Mouse (Mus musculus): ENCODE results near the gene Hat1. TPM values are rescaled to one million over a fixed set of nuclear protein-coding genes. Genes with fewer than 3 reads are reported as not detected.

The Hat1 gene
- polyA plus RNA-seq, 1 experiment from 2014 or later = 49.9 TPM

DNA sequence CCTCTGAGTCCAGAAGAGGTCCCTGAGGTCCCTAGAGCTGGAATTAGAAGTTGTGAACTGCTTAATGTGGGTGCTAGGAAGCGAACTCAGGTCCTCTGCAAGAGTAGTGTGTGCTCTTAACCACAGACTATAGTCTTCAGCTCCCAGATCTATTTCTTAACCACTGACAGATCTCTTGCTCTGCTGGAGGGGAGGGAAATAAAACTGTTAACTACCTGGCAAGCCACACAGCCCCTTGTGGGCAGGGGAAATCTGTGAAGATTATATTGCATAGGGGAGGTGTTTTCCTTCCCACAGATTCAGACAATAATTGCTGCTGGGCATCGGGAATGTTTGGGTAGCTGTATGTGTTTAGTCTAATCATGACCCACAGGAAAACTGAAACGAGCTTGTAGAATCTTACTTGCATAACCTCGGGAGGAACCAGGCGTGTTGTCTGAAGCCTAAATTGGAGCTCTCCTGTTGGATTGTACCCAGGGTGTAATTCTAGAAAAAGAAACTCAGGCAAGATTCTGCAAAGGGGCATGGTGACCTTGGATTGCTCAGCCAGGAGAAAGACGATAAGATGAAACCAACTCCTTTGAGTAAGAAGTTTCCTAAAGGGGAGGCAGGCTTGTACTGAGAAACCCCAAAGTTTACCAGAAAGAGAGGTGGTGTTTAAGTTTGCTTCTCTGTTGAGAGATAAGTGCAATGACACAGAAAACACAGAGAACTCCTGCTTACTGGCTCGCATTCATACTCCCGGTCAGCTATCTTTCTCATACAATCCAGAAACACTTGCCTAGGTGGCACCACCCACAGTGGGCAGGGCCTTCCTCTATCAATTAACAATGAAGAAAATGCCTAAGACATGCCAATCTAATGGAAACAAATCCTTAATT, 14.2 kb upstream of the Hat1 start:
- H3K4me3 ChIP-seq (ENCODE audit: low read depth, low read length) = no peak overlapping the region

DNA sequence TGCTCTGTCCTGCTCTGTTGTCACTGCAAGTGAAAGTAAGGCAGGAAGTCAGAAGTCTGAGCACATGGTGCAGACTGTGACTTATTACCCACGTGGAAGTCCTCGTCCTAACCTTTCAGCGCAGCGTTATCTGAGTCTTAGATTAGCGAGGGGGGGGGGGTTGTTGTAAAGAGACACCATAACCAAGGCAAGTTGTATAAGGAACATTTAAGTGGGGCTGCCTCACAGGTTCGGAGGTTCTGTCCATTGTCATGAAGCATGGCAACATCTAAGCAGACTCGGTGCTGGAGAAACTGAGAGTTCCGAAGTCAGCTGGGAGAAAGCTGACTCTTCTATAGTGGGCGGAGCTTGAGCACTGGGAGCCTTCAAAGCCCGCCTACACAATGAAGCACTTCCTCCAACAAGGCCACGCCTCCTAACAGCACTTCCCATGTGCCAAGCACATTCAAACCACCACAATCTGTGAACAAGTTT, 12.3 kb upstream of the Hat1 start:
- no peaks in the 10 kb centered on the region for H3K9me3 ChIP-seq (ENCODE audit: control insufficient read depth, low read length)
- TF ChIP-seq EP300 (optimal IDR thresholded peaks at IDR 0.05) = no peak
- TF ChIP-seq CTCF (IDR thresholded peaks at IDR 0.05; ENCODE audit: low read depth) = no peak

More for the DNA sequence above, 14.2 kb upstream of the Hat1 start:
- no peak overlapping the region for H3K9ac ChIP-seq (ENCODE audit: low read length)
- no peaks in the 10 kb centered on the region for H3K27me3 ChIP-seq (ENCODE audit: control insufficient read depth, insufficient read depth, low read length)
- ATAC-seq (ENCODE audit: low FRiP score, low TSS enrichment) = no peak
- no peak overlapping the region for H3K27ac ChIP-seq (replicated peaks)
- peak overlapping the region; percentile 14; the same call in 1 of the 2 replicates for H3K4me2 ChIP-seq (replicated peaks; ENCODE audit: low read depth)
- WGBS = 46% methylated on average over 8 of the region's 8 CpGs
- no peaks in the 10 kb centered on the region for H3K4me1 ChIP-seq (replicated peaks; ENCODE audit: control insufficient read depth, insufficient read depth)
- H3K36me3 ChIP-seq (ENCODE audit: control insufficient read depth, insufficient read depth, low read length) = no peaks in the 10 kb centered on the region
- H3K9me3 ChIP-seq (ENCODE audit: control insufficient read depth, low read length) = no peaks in the 10 kb centered on the region
- DNase-seq (ENCODE audit: low spot score) = no peak
- TF ChIP-seq CTCF (IDR thresholded peaks at IDR 0.05; ENCODE audit: low read depth) = no peak
- no peak for TF ChIP-seq EP300 (optimal IDR thresholded peaks at IDR 0.05)

DNA sequence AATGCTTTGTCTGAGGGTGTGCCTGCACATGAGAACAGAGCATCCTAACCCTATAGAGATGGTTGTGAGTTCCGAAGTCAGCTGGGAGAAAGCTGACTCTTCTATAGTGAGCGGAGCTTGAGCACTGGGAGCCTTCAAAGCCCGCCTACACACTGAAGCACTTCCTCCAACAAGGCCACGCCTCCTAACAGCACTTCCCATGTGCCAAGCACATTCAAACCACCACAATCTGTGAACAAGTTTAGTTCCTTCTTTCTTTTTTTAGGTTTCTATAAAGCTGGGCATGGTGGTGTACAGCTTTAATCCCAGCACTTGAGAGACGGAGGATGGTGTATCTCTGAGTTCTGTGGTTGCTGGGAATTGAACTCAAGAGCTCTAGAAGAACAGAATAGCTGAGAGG, 11.3 kb upstream of the Hat1 start:
- no peak for TF ChIP-seq EP300 (optimal IDR thresholded peaks at IDR 0.05)
- no peak for TF ChIP-seq CTCF (IDR thresholded peaks at IDR 0.05; ENCODE audit: low read depth)
- DNase-seq (ENCODE audit: low spot score) (no peak), ATAC-seq (ENCODE audit: low FRiP score, low TSS enrichment) (no peak)
- WGBS = 88% methylated on average over 5 of the region's 5 CpGs
- Histone ChIP-seq H3K27ac (replicated peaks) (no peak overlapping the region), H3K9me3 (ENCODE audit: control insufficient read depth, low read length) (no peaks in the 10 kb centered on the region), H3K4me2 (replicated peaks; ENCODE audit: low read depth) (no peak overlapping the region), H3K9ac (ENCODE audit: low read length) (no peak overlapping the region), H3K4me1 (replicated peaks; ENCODE audit: control insufficient read depth, insufficient read depth) (no peaks in the 10 kb centered on the region), H3K36me3 (ENCODE audit: control insufficient read depth, insufficient read depth, low read length) (no peaks in the 10 kb centered on the region), H3K4me3 (ENCODE audit: low read depth, low read length) (no peak overlapping the region), H3K27me3 (ENCODE audit: control insufficient read depth, insufficient read depth, low read length) (no peaks in the 10 kb centered on the region)

More for the DNA sequence above, 12.3 kb upstream of the Hat1 start:
- peak overlapping the region; percentile 27; the same call in 1 of the 2 replicates for H3K4me2 ChIP-seq (replicated peaks; ENCODE audit: low read depth)
- no peaks in the 10 kb centered on the region for H3K27me3 ChIP-seq (ENCODE audit: control insufficient read depth, insufficient read depth, low read length)
- 38% methylated on average over 11 of the region's 11 CpGs for WGBS
- no peak overlapping the region for H3K9ac ChIP-seq (ENCODE audit: low read length)
- H3K4me3 ChIP-seq (ENCODE audit: low read depth, low read length) = no peak overlapping the region
- no peak overlapping the region for H3K27ac ChIP-seq (replicated peaks)
- DNase-seq (ENCODE audit: low spot score) (no peak), ATAC-seq (ENCODE audit: low FRiP score, low TSS enrichment) (no peak)
- H3K4me1 ChIP-seq (replicated peaks; ENCODE audit: control insufficient read depth, insufficient read depth) = no peaks in the 10 kb centered on the region
- no peaks in the 10 kb centered on the region for H3K36me3 ChIP-seq (ENCODE audit: control insufficient read depth, insufficient read depth, low read length)

DNA sequence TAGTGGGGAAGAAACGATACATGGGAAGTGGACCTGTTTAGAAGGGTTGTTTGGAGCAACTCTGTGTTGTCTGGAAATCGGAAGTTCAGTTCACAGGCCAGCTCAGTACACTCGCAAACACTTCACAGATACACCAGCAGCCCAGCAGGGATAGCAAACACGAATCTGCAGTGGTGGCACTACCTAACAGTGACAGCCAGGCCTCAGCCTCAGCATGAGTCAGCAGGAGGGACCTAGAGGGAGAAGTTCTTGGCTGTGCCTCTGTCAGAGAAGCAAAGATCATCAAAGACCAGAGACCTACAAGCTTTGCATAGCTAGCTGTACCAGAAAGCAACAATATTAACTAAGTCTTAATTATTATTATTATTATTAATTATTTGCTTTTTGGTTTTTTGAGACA, 6.8 kb upstream of the Hat1 start:
- no peak overlapping the region for H3K4me3 ChIP-seq (ENCODE audit: low read depth, low read length)
- H3K27me3 ChIP-seq (ENCODE audit: control insufficient read depth, insufficient read depth, low read length) = no peaks in the 10 kb centered on the region
- TF ChIP-seq EP300 (optimal IDR thresholded peaks at IDR 0.05) (no peak), CTCF (IDR thresholded peaks at IDR 0.05; ENCODE audit: low read depth) (no peak)
- WGBS = 69% methylated on average over 4 of the region's 4 CpGs
- ATAC-seq (ENCODE audit: low FRiP score, low TSS enrichment) (no peak), DNase-seq (ENCODE audit: low spot score) (no peak)
- H3K9ac ChIP-seq (ENCODE audit: low read length) = no peak overlapping the region
- no peaks in the 10 kb centered on the region for H3K36me3 ChIP-seq (ENCODE audit: control insufficient read depth, insufficient read depth, low read length)
- H3K4me2 ChIP-seq (replicated peaks; ENCODE audit: low read depth) = no peak overlapping the region
- no peak overlapping the region for H3K27ac ChIP-seq (replicated peaks)
- no peaks in the 10 kb centered on the region for H3K4me1 ChIP-seq (replicated peaks; ENCODE audit: control insufficient read depth, insufficient read depth)
- H3K9me3 ChIP-seq (ENCODE audit: control insufficient read depth, low read length) = no peaks in the 10 kb centered on the region

DNA sequence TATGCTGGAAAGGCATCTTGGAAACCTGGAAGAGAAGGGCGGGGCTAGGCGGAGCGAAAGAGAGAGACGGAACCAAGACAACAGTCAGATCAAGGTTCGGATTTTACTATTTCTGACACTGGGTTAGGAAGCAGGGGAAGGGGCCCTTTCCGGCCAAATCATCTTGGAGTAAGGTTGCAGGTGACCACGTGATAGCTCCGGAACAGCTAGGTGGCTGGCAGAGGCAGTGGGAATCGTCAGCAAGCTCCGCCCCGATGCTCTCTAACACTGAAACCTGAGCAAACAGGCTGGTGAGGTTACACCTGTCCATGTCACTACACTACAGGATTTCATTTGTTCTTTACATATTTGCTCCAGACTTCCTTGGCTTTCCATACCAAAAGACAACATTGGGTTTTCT, 4.9 kb upstream of the Hat1 start:
- H3K36me3 ChIP-seq (ENCODE audit: control insufficient read depth, insufficient read depth, low read length) = no peaks in the 10 kb centered on the region
- no peaks in the 10 kb centered on the region for H3K4me1 ChIP-seq (replicated peaks; ENCODE audit: control insufficient read depth, insufficient read depth)
- peak; percentile 75 for ATAC-seq (ENCODE audit: low FRiP score, low TSS enrichment)
- H3K4me3 ChIP-seq (ENCODE audit: low read depth, low read length) = no peak overlapping the region
- WGBS = 24% methylated on average over 11 of the region's 11 CpGs
- H3K9ac ChIP-seq (ENCODE audit: low read length) = no peak overlapping the region
- 0 out of 2 replicates have a peak overlapping the region, but pooled peaks have one; percentile 6 for H3K4me2 ChIP-seq (replicated peaks; ENCODE audit: low read depth)
- H3K27ac ChIP-seq (replicated peaks) = no peak overlapping the region
- no peaks in the 10 kb centered on the region for H3K27me3 ChIP-seq (ENCODE audit: control insufficient read depth, insufficient read depth, low read length)
- peak; percentile 56 for DNase-seq (ENCODE audit: low spot score)
- TF ChIP-seq CTCF (IDR thresholded peaks at IDR 0.05; ENCODE audit: low read depth) (no peak), EP300 (optimal IDR thresholded peaks at IDR 0.05) (no peak)
- H3K9me3 ChIP-seq (ENCODE audit: control insufficient read depth, low read length) = no peaks in the 10 kb centered on the region

DNA sequence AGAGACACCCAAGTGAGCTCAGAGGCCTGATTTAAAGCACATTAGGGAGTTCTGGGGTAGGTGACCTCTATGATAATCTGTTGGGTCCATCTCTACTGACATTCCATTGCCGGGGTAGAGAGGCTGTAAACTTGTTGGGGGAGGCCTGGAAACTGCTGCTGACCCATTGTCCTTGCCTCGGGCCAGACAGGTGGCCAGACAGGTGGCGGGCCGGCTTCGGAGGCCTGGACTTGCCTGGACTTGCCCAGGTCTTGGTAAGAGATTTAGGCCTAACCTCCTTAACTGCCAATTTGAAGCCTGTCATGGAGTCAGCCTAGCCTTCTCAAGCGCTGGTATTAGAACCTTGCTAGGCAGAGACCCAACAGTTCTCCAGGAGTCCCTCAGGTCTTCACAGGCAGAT, 992 bp upstream of the Hat1 start:
- Histone ChIP-seq H3K27ac (replicated peaks) (no peak overlapping the region), H3K36me3 (ENCODE audit: control insufficient read depth, insufficient read depth, low read length) (no peaks in the 10 kb centered on the region), H3K9ac (ENCODE audit: low read length) (no peak overlapping the region), H3K27me3 (ENCODE audit: control insufficient read depth, insufficient read depth, low read length) (no peaks in the 10 kb centered on the region), H3K4me3 (ENCODE audit: low read depth, low read length) (no peak overlapping the region), H3K4me1 (replicated peaks; ENCODE audit: control insufficient read depth, insufficient read depth) (no peaks in the 10 kb centered on the region), H3K9me3 (ENCODE audit: control insufficient read depth, low read length) (no peaks in the 10 kb centered on the region), H3K4me2 (replicated peaks; ENCODE audit: low read depth) (no peak overlapping the region)
- no peak for TF ChIP-seq CTCF (IDR thresholded peaks at IDR 0.05; ENCODE audit: low read depth)
- no peak for TF ChIP-seq EP300 (optimal IDR thresholded peaks at IDR 0.05)
- DNase-seq (ENCODE audit: low spot score) = no peak
- WGBS = 78% methylated on average over 6 of the region's 6 CpGs
- no peak for ATAC-seq (ENCODE audit: low FRiP score, low TSS enrichment)
